Mouse (Mus musculus) stomach, adult 2 months (tissue): ENCODE data around the gene Rbms2. TPM values are rescaled to one million over a fixed set of nuclear protein-coding genes. Genes with fewer than 3 reads are reported as not detected.

Source experiments
- polyA plus RNA-seq: library from polyadenylated mRNA; depleted of rRNA; stranded (reverse); fragments of >200 nt; gene quantifications from 2 replicates; pipeline ENCODE4 v1.2.3, GENCODE M21; 2012; rRNA removed

The Rbms2 gene
- 38.4 and 39.6 TPM in 2 replicates for polyA plus RNA-seq

GRCm38 (mm10) chr10:128179989-128180388, at the start of gene Rbms2:
TSS of gene Rbms2 (minus strand) at chr10:128180297.

GRCm38 (mm10) chr10:128225538-128225937, 45.4 kb upstream of the Rbms2 start, which contains the start of gene Mip:
TSS of gene Mip (plus strand) at chr10:128225838.

DNA sequence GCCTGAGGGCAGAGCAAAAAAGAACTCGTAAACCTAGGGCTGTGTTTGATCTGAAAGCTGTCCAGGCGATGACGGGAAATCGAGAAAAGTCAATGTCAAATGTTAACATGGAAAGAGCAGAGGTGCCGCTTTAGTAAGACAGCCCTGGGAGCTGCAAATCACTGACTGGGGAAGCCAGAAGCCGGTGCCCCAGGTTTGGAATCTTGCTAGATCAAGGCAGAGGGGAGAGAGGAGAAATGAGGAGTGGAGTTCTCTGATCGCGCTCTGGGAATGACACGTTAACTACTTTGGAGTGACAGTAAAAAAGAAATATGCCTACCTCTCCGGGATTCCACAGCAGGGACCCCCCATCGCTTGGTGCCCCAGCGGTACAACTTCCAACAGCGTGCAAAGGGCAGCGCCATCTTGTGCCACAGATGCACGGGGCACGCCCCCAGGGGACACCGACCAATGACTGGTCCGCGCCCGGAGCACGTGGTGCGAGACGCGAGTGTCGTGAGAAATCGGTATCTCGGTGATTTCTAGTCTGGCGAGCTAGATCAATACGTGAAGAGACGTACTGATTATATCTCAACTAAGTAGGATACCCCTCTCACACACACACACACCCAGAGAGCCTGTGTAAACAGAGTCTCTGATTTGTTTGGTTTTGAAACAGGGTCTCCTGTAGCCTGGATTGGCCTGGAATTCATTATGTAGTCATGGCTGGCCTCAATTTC, 31.5 kb upstream of the Rbms2 start, which contains the start of gene Spryd4:
Gene Spryd4, minus strand, starts transcription at position 418 of the 719 bp plus-strand sequence.

GRCm38 (mm10) chr10:128194024-128194550, 14.0 kb upstream of the Rbms2 start, which contains the start of gene Gls2:
TSS of gene Gls2 (plus strand) at chr10:128194457.

DNA sequence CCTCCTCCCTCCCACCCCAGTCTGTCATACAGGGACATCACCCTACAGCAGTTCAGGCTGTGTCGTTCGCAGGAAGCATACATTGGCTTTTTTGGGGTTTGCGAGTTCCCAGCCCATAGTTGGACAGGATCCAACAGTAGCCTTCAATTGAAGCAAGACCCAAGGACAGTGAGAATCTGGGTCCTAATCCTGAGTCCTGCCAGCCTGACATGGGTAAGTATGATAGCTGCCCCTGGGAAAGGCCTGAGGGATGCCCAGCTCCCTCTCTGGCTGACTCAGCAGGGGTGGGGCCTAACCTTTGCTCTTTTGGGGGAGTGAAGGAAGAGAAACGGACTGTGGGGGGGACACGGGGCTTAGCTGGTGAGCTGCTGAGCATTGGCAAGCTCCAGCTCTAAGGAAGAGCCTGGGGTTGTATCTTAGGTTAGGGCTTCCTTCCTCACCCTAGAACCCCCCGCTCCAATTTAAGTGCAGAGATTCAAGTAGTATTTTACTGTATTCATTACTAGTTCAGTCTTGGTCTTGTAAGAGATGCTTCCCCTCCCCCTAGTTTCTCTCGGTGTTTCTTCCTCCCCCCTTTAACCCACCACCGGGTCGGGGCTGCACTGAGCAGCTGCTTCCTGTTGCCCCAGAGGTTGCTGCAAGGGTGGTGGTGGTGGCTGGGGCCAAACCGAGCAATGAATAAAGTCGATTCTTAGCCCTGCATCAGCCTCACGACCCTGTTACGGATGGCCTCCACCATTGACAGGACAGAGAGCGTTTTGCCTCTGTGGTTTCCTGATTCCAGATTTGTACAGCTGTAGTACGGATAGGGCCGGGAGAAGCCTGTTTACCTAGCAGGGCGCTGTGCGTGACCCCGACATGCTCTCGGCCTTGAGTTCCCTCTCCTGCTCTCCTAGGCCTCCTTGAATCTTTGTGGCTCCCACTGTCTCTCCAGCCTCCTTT, 88.3 kb downstream of the Rbms2 start, which contains the start of gene Baz2a:
Gene Baz2a, plus strand, starts transcription at position 14 of the 942 bp plus-strand sequence.

DNA sequence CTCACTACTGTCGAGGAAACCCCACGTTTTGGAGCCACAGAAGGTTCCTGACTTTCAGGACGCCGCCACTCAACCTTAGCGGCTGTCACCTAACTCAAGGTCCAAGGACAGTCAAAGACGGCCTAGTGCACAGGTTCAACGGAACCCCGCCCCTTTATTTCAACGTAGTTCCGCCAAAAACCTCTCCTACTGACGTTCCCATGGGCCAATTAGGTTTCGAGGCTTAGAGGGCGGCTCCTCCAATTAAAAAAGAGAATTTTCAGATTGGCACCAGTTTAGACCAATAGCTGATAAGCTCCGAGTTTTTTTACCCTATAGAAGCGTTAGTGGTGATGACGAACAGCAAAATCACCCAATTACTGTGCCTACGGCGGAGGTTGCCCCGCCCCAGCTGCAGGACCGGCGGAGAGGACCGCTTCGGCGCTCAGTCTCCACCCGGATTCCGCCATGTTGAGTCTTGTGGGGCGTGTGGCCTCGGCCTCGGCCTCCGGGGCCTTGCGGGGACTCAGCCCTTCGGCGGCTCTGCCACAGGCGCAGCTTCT, 97.1 kb downstream of the Rbms2 start, which contains the start of gene Atp5b:
Gene Atp5b, plus strand, starts transcription at position 394 of the 542 bp plus-strand sequence.

Other genes starting within 250 kb of the Rbms2 start
- gene Hsd17b6, start 172.7 kb downstream of the Rbms2 start, polyA plus RNA-seq: 3.1 and 3.5 TPM in 2 replicates
- 0.45 and 1.00 TPM in 2 replicates for gene Prim1, start 165.1 kb downstream of the Rbms2 start, polyA plus RNA-seq
- gene Naca, start 144.7 kb downstream of the Rbms2 start, polyA plus RNA-seq: 93.0 and 122 TPM in 2 replicates
- 19.7 and 55.6 TPM in 2 replicates for gene Ptges3, start 121.3 kb downstream of the Rbms2 start, polyA plus RNA-seq
- 2,777 and 4,847 TPM in 2 replicates for gene Atp5b, start 97.0 kb downstream of the Rbms2 start, polyA plus RNA-seq
- 9.9 and 13.8 TPM in 2 replicates for gene Baz2a, start 88.7 kb downstream of the Rbms2 start, polyA plus RNA-seq
- gene Gls2, start 14.2 kb upstream of the Rbms2 start, polyA plus RNA-seq: 3.0 and 3.8 TPM in 2 replicates
- 5.6 and 6.4 TPM in 2 replicates for gene Spryd4, start 31.5 kb upstream of the Rbms2 start, polyA plus RNA-seq
- gene Mip, start 45.5 kb upstream of the Rbms2 start, polyA plus RNA-seq: not detected in 2 replicates
- 0.65 and 1.6 TPM in 2 replicates for gene Timeless, start 51.8 kb upstream of the Rbms2 start, polyA plus RNA-seq
- gene Apon, start 73.8 kb upstream of the Rbms2 start, polyA plus RNA-seq: 0.10 TPM in 1 of 2 replicates, not detected in the other
- 0.87 and 0.95 TPM in 2 replicates for gene Apof, start 88.4 kb upstream of the Rbms2 start, polyA plus RNA-seq
- gene Stat2, start 90.3 kb upstream of the Rbms2 start, polyA plus RNA-seq: 6.2 and 8.3 TPM in 2 replicates
- 0.04 TPM in 1 of 2 replicates, not detected in the other for gene Il23a, start 118.5 kb upstream of the Rbms2 start, polyA plus RNA-seq
- 5.9 and 9.0 TPM in 2 replicates for gene Pan2, start 123.0 kb upstream of the Rbms2 start, polyA plus RNA-seq
- gene Cnpy2, start 142.2 kb upstream of the Rbms2 start, polyA plus RNA-seq: 10.5 and 16.3 TPM in 2 replicates
- 146 and 160 TPM in 2 replicates for gene Cs, start 157.4 kb upstream of the Rbms2 start, polyA plus RNA-seq
- gene Coq10a, start 188.7 kb upstream of the Rbms2 start, polyA plus RNA-seq: 8.6 and 9.5 TPM in 2 replicates
- 7.5 and 9.2 TPM in 2 replicates for gene Ankrd52, start 196.8 kb upstream of the Rbms2 start, polyA plus RNA-seq
- 0.83 and 0.84 TPM in 2 replicates for gene Slc39a5, start 220.9 kb upstream of the Rbms2 start, polyA plus RNA-seq
- gene Nabp2, start 231.2 kb upstream of the Rbms2 start, polyA plus RNA-seq: 9.5 and 10.9 TPM in 2 replicates
- gene Rnf41, start 231.4 kb upstream of the Rbms2 start, polyA plus RNA-seq: 7.1 and 8.2 TPM in 2 replicates